Mouse (Mus musculus) embryonic facial prominence, embryonic 13.5 days (tissue): ENCODE results near the gene Serpinb9. TPM values are rescaled to one million over a fixed set of nuclear protein-coding genes. Genes with fewer than 3 reads are reported as not detected.

Experiments
- ATAC-seq: fragments of 200-750 bp; cut with Nextera tagmentation; 2 replicates; pipeline ENCODE4 v1.8.0; 2017; ENCODE audit warnings: low read depth; ENCODE audit not compliant: insufficient number of reproducible peaks, insufficient read depth, low FRiP score, low TSS enrichment
- H3K27ac ChIP-seq: fragments of 300-500 bp; sonication (generic); 2 replicates; pipeline ENCODE4 v1.5.1; 2015; ENCODE audit warnings: moderate library complexity, mild to moderate bottlenecking, inconsistent platforms
- H3K27me3 ChIP-seq: fragments of 300-500 bp; sonication (generic); 2 replicates; pipeline ENCODE4 v1.6.1; 2015; ENCODE audit warnings: mild to moderate bottlenecking, inconsistent platforms
- H3K36me3 ChIP-seq: fragments of 300-500 bp; sonication (generic); 2 replicates; pipeline ENCODE4 v1.6.1; 2015; ENCODE audit warnings: mild to moderate bottlenecking, inconsistent platforms
- H3K4me1 ChIP-seq: fragments of 300-500 bp; sonication (generic); 2 replicates; pipeline ENCODE4 v1.6.1; 2015; ENCODE audit warnings: inconsistent platforms
- H3K4me2 ChIP-seq: fragments of 300-500 bp; sonication (generic); 2 replicates; pipeline ENCODE4 v1.6.1; 2015; ENCODE audit warnings: moderate library complexity, mild to moderate bottlenecking, inconsistent platforms
- H3K4me3 ChIP-seq: fragments of 300-500 bp; sonication (generic); 2 replicates; pipeline ENCODE4 v1.5.1; 2015; ENCODE audit warnings: mild to moderate bottlenecking, inconsistent platforms
- H3K9ac ChIP-seq: fragments of 300-500 bp; sonication (generic); 2 replicates; pipeline ENCODE4 v1.6.1; 2015; ENCODE audit warnings: mild to moderate bottlenecking, inconsistent platforms
- H3K9me3 ChIP-seq: fragments of 300-500 bp; sonication (generic); 2 replicates; pipeline ENCODE4 v1.6.1; 2016; ENCODE audit warnings: inconsistent platforms
- WGBS: fragments of 180-500 bp; shearing (Covaris S2); methylation state at CpG from one replicate; pipeline ENCODE4 v1.1.7; 2015; ENCODE audit warnings: mixed read lengths; 5-methylcytosine and 5-hydroxymethylcytosine counted together
- polyA plus RNA-seq: library from polyadenylated mRNA; unstranded; fragments of >200 nt; fragmentation: Nextera tagmentation; extraction: Ambion mirVana; gene quantifications from 2 replicates; pipeline ENCODE4 v1.2.1, GENCODE M21; 2015

Serpinb9 gene
- polyA plus RNA-seq, 1 experiment from 2014 or later, result 3.0 TPM

DNA sequence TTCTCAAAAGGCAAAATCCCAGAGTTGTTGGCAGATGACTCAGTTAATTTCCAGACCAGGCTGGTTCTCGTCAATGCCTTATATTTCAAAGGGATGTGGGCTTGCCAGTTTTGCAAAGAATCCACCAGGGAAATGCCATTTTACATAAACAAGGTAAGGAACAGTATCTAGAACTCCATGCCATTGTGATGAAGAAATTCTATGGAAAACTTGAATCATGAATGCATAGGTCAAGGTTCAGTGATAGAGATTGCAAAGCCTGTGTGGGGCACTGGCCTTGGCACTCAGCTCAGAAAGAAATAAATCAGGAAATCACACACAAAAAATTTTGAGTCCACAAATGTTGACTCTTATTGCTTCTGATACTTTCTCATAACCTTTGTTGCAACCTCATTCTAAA is 32.5 kb downstream of the Serpinb9 start:
- no peak for ATAC-seq
- no peaks in the 10 kb centered on the region for H3K27me3 ChIP-seq
- no peak overlapping the region for H3K4me3 ChIP-seq
- no peak overlapping the region for H3K9ac ChIP-seq
- no peak overlapping the region for H3K4me2 ChIP-seq
- WGBS, result 64% methylated on average over 1 of the region's 1 CpGs
- H3K36me3 ChIP-seq, result no peaks in the 10 kb centered on the region
- H3K9me3 ChIP-seq, result no peaks in the 10 kb centered on the region
- no peaks in the 10 kb centered on the region for H3K4me1 ChIP-seq
- no peak overlapping the region for H3K27ac ChIP-seq

DNA sequence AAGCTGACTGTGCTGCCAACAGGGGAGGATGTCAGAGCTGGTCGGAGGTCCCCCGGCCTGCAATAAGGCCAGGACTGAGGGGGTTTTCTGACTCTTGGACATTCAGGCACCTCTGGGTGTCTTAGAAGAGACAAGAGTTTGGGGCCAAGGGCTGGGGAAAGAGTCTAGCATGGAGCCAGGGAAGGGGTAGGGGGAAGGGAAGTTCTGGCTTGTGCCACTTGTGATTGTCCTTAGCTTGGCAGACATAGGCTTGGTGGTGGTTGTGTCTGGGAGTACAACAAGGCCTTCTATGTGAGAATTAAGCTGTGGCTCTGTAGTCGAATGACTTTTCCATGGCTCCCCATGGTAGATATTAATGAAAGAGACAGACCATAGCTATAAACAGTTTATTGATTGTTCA is 40.5 kb downstream of the Serpinb9 start:
- WGBS, result 94% methylated on average over 3 of the region's 3 CpGs
- Histone ChIP-seq H3K9me3 (no peaks in the 10 kb centered on the region), H3K4me1 (no peaks in the 10 kb centered on the region), H3K27ac (no peak overlapping the region), H3K9ac (no peak overlapping the region), H3K27me3 (no peaks in the 10 kb centered on the region), H3K4me3 (no peak overlapping the region), H3K4me2 (no peak overlapping the region), H3K36me3 (no peaks in the 10 kb centered on the region)
- ATAC-seq, result no peak

DNA sequence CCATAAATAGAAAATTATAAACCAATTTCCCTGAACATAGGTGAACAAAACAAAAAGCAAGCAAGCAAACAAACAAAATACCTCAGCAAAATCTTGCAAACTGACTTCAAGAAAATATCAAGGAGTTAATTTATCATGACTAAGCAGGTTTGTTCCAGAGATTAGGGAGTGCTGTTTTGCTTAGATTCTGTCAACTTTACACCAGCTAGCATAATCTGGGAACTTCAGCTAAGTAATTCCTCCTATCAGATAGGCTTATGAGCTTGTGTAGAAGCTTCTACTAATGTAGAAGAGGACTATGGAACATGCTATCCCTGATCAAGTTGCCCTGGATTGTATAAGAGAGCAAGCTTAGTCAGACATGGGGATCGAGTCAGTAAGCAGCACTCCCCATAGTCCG is 44.2 kb downstream of the Serpinb9 start:
- Histone ChIP-seq H3K36me3 (no peaks in the 10 kb centered on the region), H3K9ac (no peak overlapping the region), H3K9me3 (no peaks in the 10 kb centered on the region), H3K4me3 (no peak overlapping the region), H3K27me3 (no peaks in the 10 kb centered on the region), H3K4me2 (no peak overlapping the region), H3K4me1 (no peaks in the 10 kb centered on the region), H3K27ac (no peak overlapping the region)
- WGBS, result 69% methylated on average over 2 of the region's 2 CpGs
- ATAC-seq, result no peak

DNA sequence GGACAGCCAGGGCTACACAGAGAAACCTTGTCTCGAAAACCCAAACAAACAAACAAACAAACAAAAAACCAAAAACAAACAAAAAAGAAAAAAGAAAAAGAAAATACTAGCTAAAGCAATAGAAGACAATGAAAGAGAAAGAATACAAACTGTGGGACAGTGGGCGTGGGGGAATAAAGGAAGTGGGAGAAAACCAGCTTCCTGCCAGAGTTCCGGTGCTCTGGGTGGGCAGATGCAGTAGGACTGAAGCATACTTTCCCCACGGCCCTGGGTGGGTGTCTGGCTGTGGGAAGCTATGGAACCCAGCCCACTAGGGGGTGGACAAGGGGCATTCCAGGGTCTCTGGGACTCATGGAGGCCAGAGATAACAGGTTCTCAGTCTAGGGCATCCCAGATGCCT is 45.1 kb downstream of the Serpinb9 start:
- no peak overlapping the region for H3K27ac ChIP-seq
- H3K4me2 ChIP-seq, result no peak overlapping the region
- no peak overlapping the region for H3K9ac ChIP-seq
- no peak for ATAC-seq
- no peaks in the 10 kb centered on the region for H3K27me3 ChIP-seq
- 77% methylated on average over 4 of the region's 4 CpGs for WGBS
- no peaks in the 10 kb centered on the region for H3K36me3 ChIP-seq
- no peak overlapping the region for H3K4me3 ChIP-seq
- H3K9me3 ChIP-seq, result no peaks in the 10 kb centered on the region
- no peaks in the 10 kb centered on the region for H3K4me1 ChIP-seq

DNA sequence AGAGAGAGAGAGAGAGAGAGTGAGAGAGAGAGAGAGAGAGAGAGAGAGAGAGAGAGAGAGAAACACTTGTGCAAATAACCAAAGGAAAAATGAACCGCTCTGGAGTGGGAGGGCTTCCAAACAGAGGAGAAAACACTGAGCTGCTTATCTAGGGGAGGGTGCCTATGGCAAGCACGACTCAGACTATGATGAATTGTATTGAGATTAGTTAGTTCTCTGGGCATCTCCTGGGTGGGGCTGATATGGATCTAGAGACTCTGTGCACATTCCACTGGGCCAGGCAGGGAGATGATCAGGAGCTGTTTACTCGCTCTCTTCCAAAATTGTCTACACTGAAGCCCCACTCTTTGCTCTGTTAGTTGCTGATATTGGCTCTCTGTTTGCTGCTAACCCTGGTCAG is 48.6 kb downstream of the Serpinb9 start:
- Histone ChIP-seq H3K4me1 (no peaks in the 10 kb centered on the region), H3K36me3 (no peaks in the 10 kb centered on the region), H3K27me3 (no peaks in the 10 kb centered on the region), H3K9me3 (no peaks in the 10 kb centered on the region), H3K4me2 (no peak overlapping the region), H3K27ac (no peak overlapping the region), H3K4me3 (no peak overlapping the region), H3K9ac (no peak overlapping the region)
- ATAC-seq, result no peak
- 49% methylated on average over 3 of the region's 3 CpGs for WGBS

DNA sequence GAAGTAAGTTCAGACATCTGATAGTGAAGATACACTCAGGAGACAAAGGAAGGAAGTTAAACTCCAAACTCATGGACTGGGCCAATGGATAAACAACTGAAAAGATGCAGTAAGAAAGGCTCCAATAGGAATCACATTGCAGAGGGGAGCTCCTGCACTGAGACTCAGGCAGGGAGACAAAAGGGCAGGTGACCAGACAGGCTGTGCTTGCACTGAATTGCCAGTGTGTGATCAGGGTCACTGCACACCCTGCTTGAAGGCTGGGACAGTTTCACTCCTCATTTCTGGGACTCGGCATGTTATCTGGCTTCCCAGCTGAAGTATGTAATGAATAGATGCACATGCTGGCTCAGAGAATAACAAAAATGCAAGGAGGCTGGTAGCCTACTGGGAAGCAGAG is 60.0 kb downstream of the Serpinb9 start:
- no peak overlapping the region for H3K4me3 ChIP-seq
- H3K9me3 ChIP-seq, result no peaks in the 10 kb centered on the region
- no peaks in the 10 kb centered on the region for H3K4me1 ChIP-seq
- WGBS, result 78% methylated on average over 1 of the region's 1 CpGs
- no peak overlapping the region for H3K27ac ChIP-seq
- H3K36me3 ChIP-seq, result no peaks in the 10 kb centered on the region
- ATAC-seq, result no peak
- no peak overlapping the region for H3K9ac ChIP-seq
- no peak overlapping the region for H3K4me2 ChIP-seq
- H3K27me3 ChIP-seq, result no peaks in the 10 kb centered on the region

Other genes with a start within 250 kb of the Serpinb9 start
- 0.77 and 1.1 TPM in 2 replicates for gene Mylk4, start 219.3 kb upstream of the Serpinb9 start, polyA plus RNA-seq
- 21.2 and 27.4 TPM in 2 replicates for gene Wrnip1, start 201.2 kb upstream of the Serpinb9 start, polyA plus RNA-seq
- gene D930007J09Rik, start 200.4 kb upstream of the Serpinb9 start, polyA plus RNA-seq, result not detected in 2 replicates
- gene Serpinb1a, start 152.1 kb upstream of the Serpinb9 start, polyA plus RNA-seq, result 3.8 and 5.5 TPM in 2 replicates
- not detected in 2 replicates for gene Serpinb1c, start 105.0 kb upstream of the Serpinb9 start, polyA plus RNA-seq
- 1.3 and 2.1 TPM in 2 replicates for gene Serpinb6b, start 38.0 kb upstream of the Serpinb9 start, polyA plus RNA-seq
- gene Serpinb9b, start 24.2 kb downstream of the Serpinb9 start, polyA plus RNA-seq, result 0.12 TPM in 1 of 2 replicates, not detected in the other
- gene Serpinb1b, start 75.3 kb downstream of the Serpinb9 start, polyA plus RNA-seq, result 0.96 and 2.3 TPM in 2 replicates
- gene Serpinb9c, start 156.5 kb downstream of the Serpinb9 start, polyA plus RNA-seq, result not detected in 2 replicates
- not detected in 2 replicates for gene Serpinb9d, start 189.7 kb downstream of the Serpinb9 start, polyA plus RNA-seq
- gene Serpinb9e, start 246.4 kb downstream of the Serpinb9 start, polyA plus RNA-seq, result not detected in 2 replicates